Mouse (Mus musculus) layer of hippocampus, adult 2 months (tissue): ENCODE measurements around the gene Gpr101. TPM values are rescaled to one million over a fixed set of nuclear protein-coding genes. Genes with fewer than 3 reads are reported as not detected.

ENCODE experiments used
- DNase-seq, 2 experiments: peaks; one replicate each; pipeline ENCODE4 v3.0.0; 2022; ENCODE audit warnings: low spot score in 2 of 2
- H3K27ac ChIP-seq: fragments of 200-600 bp; 2 replicates; pipeline ENCODE4 v1.8.1; 2022
- H3K4me3 ChIP-seq: fragments of 200-600 bp; 2 replicates; pipeline ENCODE4 v1.8.1; 2022; ENCODE audit warnings: mild to moderate bottlenecking
- CTCF ChIP-seq: fragments of 200-600 bp; conservative IDR thresholded peaks from 2 replicates; pipeline ENCODE4 v1.8.1; 2022; ENCODE audit warnings: antibody characterized with exemption, mild to moderate bottlenecking, moderate library complexity
- long read RNA-seq, 2 experiments: library from polyadenylated mRNA; stranded (forward); transcript quantifications; one replicate each; pipeline ENCODE4 v2.0.0; 2021; ENCODE audit warnings: borderline mapping rate in 2 of 2
- total RNA-seq, 2 experiments: library from RNA; stranded (reverse); gene quantifications; 2 replicates each; pipeline ENCODE4 v1.2.3; 2021

Gpr101 gene
- total RNA-seq: 1 to 10 TPM; 3.6 to 4.5 TPM
- long read RNA-seq, experiment 1, full-length matches to known transcripts: 3 of 3 reads
- long read RNA-seq, experiment 1, partial matches to known transcripts: 0 of 3 reads
- long read RNA-seq, experiment 1, other reads (novel, unspliced or antisense): 0 of 3 reads
- long read RNA-seq, experiment 2: 0 reads

DNA sequence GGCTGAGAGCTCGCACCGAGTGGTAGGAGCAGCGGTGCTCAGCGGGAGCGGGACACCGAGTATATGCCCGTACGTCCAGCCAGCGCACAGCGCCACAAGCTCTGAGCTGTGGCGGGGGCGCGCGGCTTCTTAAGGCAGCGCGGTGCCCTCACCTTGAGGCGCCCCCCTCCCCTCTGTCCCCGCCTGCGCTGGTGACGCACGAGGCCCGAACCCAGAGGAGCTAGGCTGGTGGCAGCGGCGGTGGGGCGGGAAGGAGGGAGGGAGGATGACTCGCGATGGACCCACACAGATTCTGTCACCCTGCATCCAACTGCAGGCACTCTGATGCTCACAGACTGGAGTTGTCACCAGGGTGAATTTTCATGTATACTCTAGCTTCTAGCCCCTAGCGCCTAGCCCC lies at the start of gene Gpr101:
TSS of gene Gpr101 (minus strand) at position 124 of the 400 bp plus-strand sequence.
- no peak within 1 kb of the TSS for H3K27ac ChIP-seq
- no peak for TF ChIP-seq CTCF
- no peak for DNase-seq
- peak within 1 kb of the TSS; percentile 46 for H3K4me3 ChIP-seq

DNA sequence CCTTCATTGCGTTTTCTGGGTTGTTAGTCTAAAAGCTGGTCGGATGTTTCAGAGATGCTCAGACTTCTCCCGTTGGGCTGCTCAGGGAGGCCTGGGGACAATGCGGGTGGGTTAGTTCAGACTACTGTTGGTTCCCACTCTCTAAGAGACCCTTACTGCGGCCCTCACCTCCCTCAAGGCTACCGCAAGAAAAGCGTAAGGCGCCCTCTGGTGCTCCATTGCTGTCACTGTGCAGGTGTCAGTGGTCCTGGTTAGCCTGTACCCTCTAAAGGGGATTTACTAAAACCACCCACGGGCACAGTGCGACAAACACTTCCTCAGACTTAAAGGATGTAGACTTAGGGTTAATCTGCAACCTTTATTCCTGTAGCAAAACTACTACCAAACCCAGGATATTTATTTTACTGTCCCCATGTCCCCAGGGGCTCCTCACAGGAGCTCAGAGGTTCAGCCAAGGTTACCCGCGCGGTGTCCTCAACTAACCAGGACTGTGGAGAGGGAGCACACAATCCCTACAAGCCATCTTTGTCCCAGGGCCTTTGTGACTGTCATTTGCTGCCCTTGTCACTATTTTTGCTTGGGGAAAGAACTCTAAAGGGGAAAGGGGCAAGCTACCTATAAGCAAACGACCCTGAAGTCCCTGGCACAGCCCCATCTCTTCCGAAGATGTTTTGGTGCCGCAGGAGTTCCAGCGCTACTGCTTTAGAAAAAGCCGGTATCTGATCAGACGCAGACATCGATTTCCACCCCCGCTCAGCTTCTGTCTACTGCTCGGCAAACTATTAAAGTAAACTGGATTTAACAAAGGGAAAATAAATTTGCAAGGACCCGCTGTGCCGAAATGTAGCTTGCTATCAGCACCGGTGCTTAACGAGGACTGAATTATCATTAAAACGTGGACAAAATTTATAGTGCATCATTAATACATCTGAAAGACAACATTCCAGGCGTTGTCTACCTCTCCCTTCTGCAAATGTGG lies 17.8 kb upstream of the Gpr101 start:
- TF ChIP-seq CTCF: peak; percentile 61

DNA sequence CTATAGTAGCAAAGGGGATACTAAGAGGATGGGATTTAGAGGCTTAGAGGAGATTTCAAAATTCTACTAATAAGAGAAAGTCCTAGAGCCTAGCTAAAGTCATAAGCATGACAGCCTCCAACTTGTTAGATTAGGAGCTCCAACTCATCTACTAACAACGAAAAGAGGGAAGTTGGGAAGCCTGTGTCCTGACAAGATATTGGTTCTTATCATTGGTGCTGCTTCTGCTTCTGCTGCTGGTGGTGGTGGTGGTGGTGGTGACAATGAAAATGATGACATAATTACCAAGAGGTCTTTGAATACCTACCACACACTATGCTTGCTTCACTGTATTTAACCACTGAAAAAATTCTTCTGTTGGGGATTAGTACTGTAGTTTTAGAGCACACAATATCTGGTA lies 2.7 kb upstream of the Gpr101 start:
- DNase-seq: no peak
- Histone ChIP-seq H3K27ac (no peak overlapping the region), H3K4me3 (no peak overlapping the region)
- no peak for TF ChIP-seq CTCF

More for the DNA sequence above, 17.8 kb upstream of the Gpr101 start:
- peak in 1 of 2 experiments; percentile 13 for DNase-seq
- peak overlapping the region; percentile 80 for H3K27ac ChIP-seq
- H3K4me3 ChIP-seq: peak overlapping the region; percentile 36

Other genes with a start within 250 kb of the Gpr101 start
- 10 to 100 TPM; 31.3 to 39.4 TPM for gene Arhgef6, start 165.0 kb downstream of the Gpr101 start, total RNA-seq
- gene Rbmx, start 110.7 kb downstream of the Gpr101 start, total RNA-seq: 10 to 100 TPM; 67.3 to 75.9 TPM
- not detected for gene Gm364, start 94.6 kb downstream of the Gpr101 start, total RNA-seq